Mouse (Mus musculus) v-Abl transformed pro-B cells (cell line): Measurements from ENCODE around the gene Pip5kl1.

Experiments used
- in situ Hi-C, 2 experiments: fragments of 400-800 bp; cut with MboI; formaldehyde crosslinking; loops; one replicate each; pipeline ENCODE4 v1.15.1; 2025; ENCODE audit not compliant: unreplicated experiment in 2 of 2

The Pip5kl1 gene

GRCm38 (mm10) chr2:32574497-32574896 lies at the start of gene Pip5kl1:
Gene Pip5kl1 (plus strand): TSS chr2:32574797.
- in situ Hi-C loops: no loop called here

- in situ Hi-C loops: no loop called here
These were observed 48.8 kb upstream of the Pip5kl1 start for GRCm38 (mm10) chr2:32525816-32526215.

GRCm38 (mm10) chr2:32527468-32527966 lies 47.1 kb upstream of the Pip5kl1 start:
- in situ Hi-C loops: no loop called here

GRCm38 (mm10) chr2:32528326-32528725 lies 46.3 kb upstream of the Pip5kl1 start:
- in situ Hi-C loops: no loop called here

GRCm38 (mm10) chr2:32530479-32530878 lies 44.1 kb upstream of the Pip5kl1 start:
- in situ Hi-C loops: loop anchor here in 1 of 2 experiments (5.0 kb wide), 1 partner anchor 37 kb away; no protein-coding TSS in a partner anchor

GRCm38 (mm10) chr2:32533163-32533562 lies 41.4 kb upstream of the Pip5kl1 start:
- in situ Hi-C loops: loop anchor here in 1 of 2 experiments (5.0 kb wide), 1 partner anchor 34 kb away; no protein-coding TSS in a partner anchor

- in situ Hi-C loops: loop anchor here in 1 of 2 experiments (5.0 kb wide), 1 partner anchor 33 kb away; no protein-coding TSS in a partner anchor
These were observed 40.4 kb upstream of the Pip5kl1 start for GRCm38 (mm10) chr2:32534061-32534732.

- in situ Hi-C loops: loop anchor here in 1 of 2 experiments (5.0 kb wide), 1 partner anchor 32 kb away; no protein-coding TSS in a partner anchor
These were observed 39.7 kb upstream of the Pip5kl1 start, which contains the start of gene Fam102a for GRCm38 (mm10) chr2:32534733-32535471. Gene Fam102a (plus strand): TSS chr2:32535332.

- in situ Hi-C loops: no loop called here
These were observed 39.1 kb upstream of the Pip5kl1 start for GRCm38 (mm10) chr2:32535501-32535991.

- in situ Hi-C loops: no loop called here
These were observed 38.4 kb upstream of the Pip5kl1 start for GRCm38 (mm10) chr2:32536086-32536633.

- in situ Hi-C loops: no loop called here
These were observed 37.8 kb upstream of the Pip5kl1 start for GRCm38 (mm10) chr2:32536634-32537359.

GRCm38 (mm10) chr2:32537360-32537905 lies 37.2 kb upstream of the Pip5kl1 start:
- in situ Hi-C loops: no loop called here

- in situ Hi-C loops: no loop called here
These were observed 36.7 kb upstream of the Pip5kl1 start for GRCm38 (mm10) chr2:32537941-32538340.

GRCm38 (mm10) chr2:32538461-32538860 lies 36.1 kb upstream of the Pip5kl1 start:
- in situ Hi-C loops: no loop called here

- in situ Hi-C loops: no loop called here
These were observed 35.1 kb upstream of the Pip5kl1 start for GRCm38 (mm10) chr2:32539452-32539981.

GRCm38 (mm10) chr2:32541333-32541908 lies 33.2 kb upstream of the Pip5kl1 start:
- in situ Hi-C loops: no loop called here

- in situ Hi-C loops: no loop called here
These were observed 32.5 kb upstream of the Pip5kl1 start for GRCm38 (mm10) chr2:32541986-32542573.

GRCm38 (mm10) chr2:32543031-32543449 lies 31.6 kb upstream of the Pip5kl1 start:
- in situ Hi-C loops: no loop called here

GRCm38 (mm10) chr2:32546951-32547350 lies 27.6 kb upstream of the Pip5kl1 start:
- in situ Hi-C loops: no loop called here
